In genomic region chr1:156560500-156560899, GRCm38 (mm10) we compare ENCODE assay signal across 11 mouse cellular contexts. TPM values are rescaled to one million over a fixed set of nuclear protein-coding genes. Genes with fewer than 3 reads are reported as not detected.
DNase-seq lines count a peak whose midpoint lies in the region; ATAC-seq and TF ChIP-seq lines count a peak whose summit lies in the region.
"Had no signal": no experiment of that assay in that cellular context is flagged by ENCODE, and none has a peak within 500 bp of the region (broad histone marks: within the 10 kb centered on the region; RNA-seq: fewer than 3 reads in every experiment).

No protein-coding gene starts in this region.

- 0 out of 2 replicates have a peak overlapping the region, but pooled peaks have one; percentile 1 for H3K4me2 ChIP-seq in embryonic facial prominence, embryonic 15.5 days (replicated peaks)
- H3K4me2 ChIP-seq in hindbrain, embryonic 15.5 days, result peak overlapping the region; percentile 82
- H3K4me2 ChIP-seq in midbrain, embryonic 16.5 days (ENCODE audit: low read length), result peak overlapping the region; percentile 75

- WGBS in embryonic facial prominence, embryonic 15.5 days, result 91% methylated on average over 9 of the region's 9 CpGs
- 88% methylated on average over 9 of the region's 9 CpGs for WGBS in hindbrain, embryonic 15.5 days
- WGBS in midbrain, embryonic 16.5 days, result 89% methylated on average over 9 of the region's 9 CpGs

- peak overlapping the region; percentile 63 for H3K4me3 ChIP-seq in layer of hippocampus, adult 2 months
- H3K4me3 ChIP-seq in embryonic facial prominence, embryonic 15.5 days (replicated peaks), result no peak overlapping the region
- H3K4me3 ChIP-seq in hindbrain, embryonic 15.5 days, result peak overlapping the region; percentile 98
- H3K4me3 ChIP-seq in midbrain, embryonic 16.5 days (ENCODE audit: low read depth, low read length), result no peak overlapping the region; the same call in 1 of the 2 replicates

- H3K4me1 ChIP-seq in embryonic facial prominence, embryonic 15.5 days, result peaks cover 7% of the 10 kb centered on the region; the same call in 1 of the 2 replicates
- H3K4me1 ChIP-seq in hindbrain, embryonic 15.5 days (replicated peaks), result peaks cover 23% of the 10 kb centered on the region
- H3K4me1 ChIP-seq in midbrain, embryonic 16.5 days (ENCODE audit: control insufficient read depth, insufficient read depth, low read length), result peaks cover 17% of the 10 kb centered on the region

- H3K27ac ChIP-seq in layer of hippocampus, adult 2 months, result no peak overlapping the region
- H3K27ac ChIP-seq in embryonic facial prominence, embryonic 15.5 days (replicated peaks), result no peak overlapping the region
- no peak overlapping the region for H3K27ac ChIP-seq in hindbrain, embryonic 15.5 days (replicated peaks)
- no peak overlapping the region for H3K27ac ChIP-seq in midbrain, embryonic 16.5 days (ENCODE audit: low read length)

- no peaks in the 10 kb centered on the region for H3K9me3 ChIP-seq in embryonic facial prominence, embryonic 15.5 days (replicated peaks)
- no peaks in the 10 kb centered on the region for H3K9me3 ChIP-seq in hindbrain, embryonic 15.5 days
- H3K9me3 ChIP-seq in midbrain, embryonic 16.5 days (replicated peaks; ENCODE audit: control insufficient read depth, low read length, poor library complexity, severe bottlenecking), result no peaks in the 10 kb centered on the region

- no peaks in the 10 kb centered on the region for H3K36me3 ChIP-seq in embryonic facial prominence, embryonic 15.5 days
- H3K36me3 ChIP-seq in hindbrain, embryonic 15.5 days, result no peaks in the 10 kb centered on the region
- no peaks in the 10 kb centered on the region for H3K36me3 ChIP-seq in midbrain, embryonic 16.5 days (ENCODE audit: control insufficient read depth, insufficient read depth, low read length)

- ATAC-seq in embryonic facial prominence, embryonic 15.5 days (ENCODE audit: insufficient number of reproducible peaks, low FRiP score, low TSS enrichment, low read depth), result no peak
- no peak for ATAC-seq in hindbrain, embryonic 15.5 days (ENCODE audit: low FRiP score, low read depth)
- no peak for ATAC-seq in midbrain, embryonic 16.5 days
- no peak for ATAC-seq in erythroblast, adult 5-6 weeks (replicated peaks; ENCODE audit: low FRiP score, poor library complexity, severe bottlenecking)

- no peak overlapping the region for H3K9ac ChIP-seq in embryonic facial prominence, embryonic 15.5 days
- H3K9ac ChIP-seq in hindbrain, embryonic 15.5 days, result no peak overlapping the region
- H3K9ac ChIP-seq in midbrain, embryonic 16.5 days (ENCODE audit: low read depth, low read length), result no peak overlapping the region

- no peak for DNase-seq in layer of hippocampus, adult 2 months (ENCODE audit: low spot score in 2 of 2)
- no peak for DNase-seq in layer of hippocampus, adult 18-20 months (ENCODE audit: low spot score in 2 of 2)
- no peak for DNase-seq in c-Kit-positive CD71-positive TER-119-positive erythroid progenitor cells, embryonic 14.5 days (ENCODE audit: low spot score)
- DNase-seq in retina, postnatal 1 day, result no peak
- DNase-seq: cerebellum, adult 2 months; heart, postnatal 36 days; thymus, postnatal 4 days had no signal

- H3K27me3 ChIP-seq in embryonic facial prominence, embryonic 15.5 days, result no peaks in the 10 kb centered on the region
- no peaks in the 10 kb centered on the region for H3K27me3 ChIP-seq in hindbrain, embryonic 15.5 days
- no peaks in the 10 kb centered on the region for H3K27me3 ChIP-seq in midbrain, embryonic 16.5 days (ENCODE audit: control insufficient read depth, insufficient read depth, low read depth, low read length)

- TF ChIP-seq CTCF in layer of hippocampus, adult 2 months (conservative IDR thresholded peaks at IDR 0.05), result no peak

RNA-seq across cellular contexts. Expression of gene Abl2, which starts 1.9 kb away (rescaled TPM):
- 10 to 100 TPM; 87.4 to 88.2 TPM for total RNA-seq in layer of hippocampus, adult 2 months (2021)
- total RNA-seq in layer of hippocampus, adult 18-20 months (2021), result 10 to 100 TPM; 83.1 to 89.9 TPM
- polyA plus RNA-seq in embryonic facial prominence, embryonic 15.5 days (2015; fragmentation: Nextera tagmentation; extraction: Ambion mirVana), result 4.0 and 4.5 TPM in 2 replicates
- polyA plus RNA-seq in hindbrain, embryonic 15.5 days (2015; fragmentation: Nextera tagmentation; extraction: Ambion mirVana), result 5.7 and 5.8 TPM in 2 replicates
- polyA plus RNA-seq in midbrain, embryonic 16.5 days (2015; fragmentation: Nextera tagmentation; extraction: Ambion mirVana), result 6.7 and 7.0 TPM in 2 replicates
- 1.3 and 8.6 TPM in 2 replicates for total RNA-seq in erythroblast, adult 5-6 weeks (2015; ENCODE audit: low replicate concordance)
- 1.5 and 5.4 TPM in 2 replicates for total RNA-seq in erythroblast, adult 5-6 weeks (2017; ENCODE audit: low replicate concordance)

RNA-seq across cellular contexts. Expression of gene Gm10031, which starts 36.7 kb away (rescaled TPM):
- 10 to 100 TPM; 40.4 to 44.5 TPM for total RNA-seq in layer of hippocampus, adult 2 months (2021)
- total RNA-seq in layer of hippocampus, adult 18-20 months (2021), result 10 to 100 TPM; 41.8 to 42.1 TPM
- 0.53 and 0.93 TPM in 2 replicates for polyA plus RNA-seq in embryonic facial prominence, embryonic 15.5 days (2015; fragmentation: Nextera tagmentation; extraction: Ambion mirVana)
- polyA plus RNA-seq in hindbrain, embryonic 15.5 days (2015; fragmentation: Nextera tagmentation; extraction: Ambion mirVana), result 0.44 and 0.84 TPM in 2 replicates
- 0.48 and 0.75 TPM in 2 replicates for polyA plus RNA-seq in midbrain, embryonic 16.5 days (2015; fragmentation: Nextera tagmentation; extraction: Ambion mirVana)
- total RNA-seq in erythroblast, adult 5-6 weeks (2015; ENCODE audit: low replicate concordance), result 0.38 and 0.63 TPM in 2 replicates
- 3.3 and 5.4 TPM in 2 replicates for total RNA-seq in erythroblast, adult 5-6 weeks (2017; ENCODE audit: low replicate concordance)

Comparison
In these comparisons a context has a peak if more than half of its experiments do, and no peak if none do; other contexts are left out.
1. H3K4me3 ChIP-seq: peak in layer of hippocampus, adult 2 months (single experiment) and hindbrain, embryonic 15.5 days (single experiment); none in embryonic facial prominence, embryonic 15.5 days (single experiment) and midbrain, embryonic 16.5 days (single experiment).
2. H3K4me2 ChIP-seq: peak in every context shown above with its lines; median percentile 82 in hindbrain, embryonic 15.5 days; 75 in midbrain, embryonic 16.5 days; 1 in embryonic facial prominence, embryonic 15.5 days.
3. RNA of gene Abl2, which starts 1.9 kb away (total RNA-seq): 83.1 to 89.9 TPM in layer of hippocampus, adult 18-20 months and 87.4 to 88.2 TPM in layer of hippocampus, adult 2 months; 1.3 to 8.6 TPM in erythroblast, adult 5-6 weeks; every median in the first group is over 4 times any median in the second.
4. RNA of gene Gm10031, which starts 36.7 kb away (total RNA-seq): 40.4 to 44.5 TPM in layer of hippocampus, adult 2 months and 41.8 to 42.1 TPM in layer of hippocampus, adult 18-20 months; 0.38 to 5.4 TPM in erythroblast, adult 5-6 weeks; every median in the first group is over 4 times any median in the second.